Mouse (Mus musculus) ZHBTc4 (cell line): Measurements from ENCODE around the gene Vangl1.
A peak's percentile ranks its signal among the peaks of the same experiment; 100 is the strongest.

Experiments
- DNase-seq: peaks from one replicate; pipeline ENCODE4 v3.0.0-alpha.2; 2011; ENCODE audit warnings: low read depth, low spot score

Vangl1 gene

GRCm38 (mm10) chr3:102169197-102169905 is 35.1 kb downstream of the Vangl1 start:
- DNase-seq, result no peak

DNA sequence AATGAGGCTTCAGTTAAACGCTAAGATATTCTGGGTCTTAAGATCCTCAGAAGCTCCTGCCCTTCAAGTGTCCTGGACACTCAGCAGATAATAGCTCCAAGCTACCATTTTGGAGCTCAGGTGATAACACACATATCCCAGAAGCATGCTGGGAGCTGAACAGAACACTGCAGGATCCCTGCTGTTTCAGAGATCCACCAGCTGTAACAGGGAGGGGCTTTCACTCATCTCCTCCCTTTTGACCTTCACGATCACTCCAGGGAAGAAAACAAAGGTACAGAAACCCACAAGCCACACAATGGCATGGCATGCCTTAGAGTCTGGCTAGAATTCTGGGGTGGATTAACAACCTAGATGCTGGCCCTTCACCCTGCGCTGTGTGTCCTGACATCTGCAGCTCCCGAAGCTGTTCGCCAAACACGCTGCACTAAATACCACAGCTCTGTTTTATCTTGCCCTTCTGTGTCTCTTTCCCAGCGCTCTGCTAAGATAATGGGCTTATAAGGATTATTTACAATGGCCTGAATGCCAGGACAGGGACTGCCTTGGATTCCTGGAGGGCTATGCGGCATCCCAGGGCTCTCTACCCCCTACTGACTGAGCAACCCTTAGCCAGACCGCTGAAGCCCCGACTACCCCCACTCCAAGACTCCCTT is 36.8 kb downstream of the Vangl1 start:
- peak; percentile 95 for DNase-seq

GRCm38 (mm10) chr3:102166794-102167193 is 37.7 kb downstream of the Vangl1 start:
- DNase-seq, result peak; percentile 37

GRCm38 (mm10) chr3:102166287-102166620 is 38.2 kb downstream of the Vangl1 start:
- DNase-seq, result peak; percentile 68

- DNase-seq, result peak; percentile 70
These were observed 38.8 kb downstream of the Vangl1 start for GRCm38 (mm10) chr3:102165536-102166286.

GRCm38 (mm10) chr3:102164911-102165310 is 39.6 kb downstream of the Vangl1 start:
- peak; percentile 82 for DNase-seq

DNA sequence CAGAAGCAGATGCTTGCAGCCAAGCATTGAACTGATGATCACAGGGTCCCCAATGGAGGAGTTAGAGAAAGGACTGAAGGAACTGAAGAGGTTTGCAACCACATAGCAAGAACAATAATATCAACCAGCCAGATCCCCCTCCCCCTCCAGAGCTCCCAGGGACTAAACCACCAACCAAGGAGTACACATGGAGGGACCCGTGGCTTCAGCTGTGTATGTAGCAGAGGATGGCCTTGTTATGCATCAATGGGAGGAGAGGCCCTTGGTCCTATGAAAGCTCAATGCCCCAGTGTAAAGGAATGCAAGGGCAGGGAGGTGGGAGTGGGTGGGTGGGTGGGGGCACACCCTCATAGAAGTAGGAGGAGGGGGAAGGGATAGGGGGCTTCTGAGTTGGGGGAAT is 40.6 kb downstream of the Vangl1 start:
- DNase-seq, result peak; percentile 56

DNA sequence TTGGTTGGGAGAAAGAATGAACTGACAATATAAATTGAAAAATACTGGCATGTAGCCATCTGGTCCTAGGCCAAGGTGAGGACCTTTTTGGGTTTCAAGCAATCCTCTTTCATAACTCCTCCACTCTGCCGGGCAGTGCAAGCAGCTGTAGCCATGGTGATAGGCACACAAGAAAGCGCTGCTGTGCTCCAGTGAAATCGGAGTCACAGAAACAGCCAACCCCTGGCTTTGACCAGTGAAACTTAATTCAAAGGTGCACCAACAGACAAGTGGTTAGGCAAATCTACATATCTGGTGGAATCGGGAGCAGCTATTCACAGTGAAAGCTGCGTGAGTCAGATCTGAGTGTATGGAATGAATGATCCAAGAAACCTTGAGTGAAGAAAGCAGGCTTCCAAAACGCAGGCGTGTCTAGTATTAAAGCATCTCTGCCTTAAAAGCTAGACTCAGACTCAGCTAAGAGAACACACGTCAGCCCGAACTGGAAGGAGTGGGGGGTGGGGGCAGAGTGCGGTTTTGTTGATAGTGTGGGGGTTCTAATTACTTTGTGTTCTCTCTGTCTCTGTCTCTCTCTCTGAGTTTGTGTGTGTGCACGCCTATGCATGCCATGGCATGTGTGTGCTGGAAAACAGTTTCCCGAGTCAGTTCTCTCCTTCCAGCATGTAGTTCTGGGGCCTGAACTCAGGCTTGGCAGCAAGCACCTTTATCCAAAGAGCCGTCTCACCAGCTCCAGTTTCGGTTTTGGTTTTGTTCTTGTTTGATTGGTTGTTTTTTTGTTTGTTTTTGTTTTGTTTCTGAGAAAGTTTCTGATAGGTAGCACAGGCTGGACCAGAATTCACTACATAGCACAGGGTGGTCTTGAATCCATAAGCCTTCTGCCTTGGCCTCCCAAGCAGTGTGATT is 44.8 kb downstream of the Vangl1 start:
- DNase-seq, result peak; percentile 64

GRCm38 (mm10) chr3:102158759-102159422 is 45.6 kb downstream of the Vangl1 start:
- peak; percentile 80 for DNase-seq

- no peak for DNase-seq
These were observed 46.8 kb downstream of the Vangl1 start for GRCm38 (mm10) chr3:102157652-102158051.

DNA sequence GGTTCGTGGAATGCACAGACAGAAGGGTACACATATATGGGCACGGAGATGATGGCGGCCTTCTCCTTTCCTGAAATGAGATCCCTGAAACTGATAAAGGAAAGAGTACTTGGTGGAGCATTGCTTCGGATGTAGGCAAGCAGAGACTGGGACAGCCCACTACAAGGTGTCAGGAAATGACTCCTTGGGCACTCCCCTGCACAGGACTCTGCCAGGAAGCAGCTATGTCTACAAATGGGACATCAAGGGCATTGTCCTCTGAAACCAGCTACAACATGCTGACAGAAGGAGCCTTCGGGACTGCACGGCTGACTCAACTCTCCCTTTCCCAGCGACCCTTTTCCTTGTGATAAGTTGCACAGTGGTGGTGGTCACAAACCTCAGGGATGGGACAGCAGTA is 47.8 kb downstream of the Vangl1 start:
- no peak for DNase-seq

DNA sequence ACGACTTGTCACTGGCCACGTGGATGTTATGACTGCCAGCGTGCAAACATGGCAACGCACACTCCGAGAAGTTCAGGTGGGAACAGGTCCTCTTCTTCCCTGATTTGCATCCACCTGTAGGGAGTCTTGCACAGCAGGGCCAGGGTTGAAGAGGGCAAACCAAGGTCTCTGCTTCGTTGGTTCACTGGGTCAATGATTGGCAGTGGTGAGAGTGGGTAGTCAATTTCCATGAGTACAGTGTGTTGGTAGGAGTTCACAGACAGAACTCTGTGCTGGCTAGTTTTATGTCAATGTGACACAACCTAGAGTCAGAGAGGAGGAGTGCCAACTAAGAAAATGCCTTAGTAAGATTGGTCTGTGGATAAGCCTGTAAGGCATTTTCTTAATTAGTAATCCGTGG is 50.4 kb downstream of the Vangl1 start:
- no peak for DNase-seq

DNA sequence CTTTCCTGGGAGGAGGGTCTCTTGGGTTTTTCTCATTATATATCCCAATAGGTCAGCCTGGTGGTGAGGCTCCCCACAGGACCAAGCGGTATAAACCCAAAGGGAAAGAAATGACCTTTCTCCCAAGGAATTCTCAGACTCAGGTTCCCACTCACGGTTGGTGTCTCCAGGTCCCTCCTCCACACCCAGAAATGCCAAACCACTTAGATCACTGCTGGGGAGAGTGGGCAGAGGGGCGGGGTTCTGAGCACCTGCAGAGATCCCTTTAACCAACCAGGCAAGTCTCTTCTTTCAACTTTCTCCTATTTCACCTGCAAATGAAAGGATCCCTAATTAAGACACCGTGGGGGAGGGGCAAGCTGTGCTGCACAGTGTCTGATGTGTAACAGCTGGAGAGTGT is 51.6 kb downstream of the Vangl1 start:
- peak; percentile 86 for DNase-seq

GRCm38 (mm10) chr3:102152471-102152870 is 52.0 kb downstream of the Vangl1 start:
- DNase-seq, result peak; percentile 37

DNA sequence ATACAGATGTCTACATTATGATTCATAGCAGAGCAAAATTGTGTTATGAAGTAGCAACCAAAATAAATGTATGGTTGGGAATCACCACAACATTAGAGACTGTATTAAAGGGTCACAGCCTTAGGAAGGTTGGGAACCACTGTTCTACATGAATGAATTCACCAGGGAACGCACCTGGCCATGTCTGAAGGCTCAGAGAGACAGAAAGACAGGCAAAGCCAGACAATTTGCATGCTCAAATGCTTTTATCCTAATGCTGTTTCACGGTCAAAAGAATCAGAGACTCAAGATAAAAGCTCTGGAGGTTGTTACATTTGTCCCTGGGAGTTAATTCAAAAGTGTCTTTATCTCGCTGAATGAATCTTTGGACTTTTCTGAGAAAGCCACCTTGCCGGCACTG is 52.6 kb downstream of the Vangl1 start:
- peak; percentile 47 for DNase-seq

GRCm38 (mm10) chr3:102149941-102150340 is 54.6 kb downstream of the Vangl1 start:
- peak; percentile 27 for DNase-seq

- no peak for DNase-seq
These were observed 57.3 kb downstream of the Vangl1 start for GRCm38 (mm10) chr3:102147189-102147588.

- DNase-seq, result peak; percentile 47
These were observed 58.1 kb downstream of the Vangl1 start for GRCm38 (mm10) chr3:102146428-102146827.

- DNase-seq, result no peak
These were observed 58.7 kb downstream of the Vangl1 start for GRCm38 (mm10) chr3:102145645-102146386.

GRCm38 (mm10) chr3:102144401-102144800 is 60.1 kb downstream of the Vangl1 start:
- DNase-seq, result no peak
